Mouse (Mus musculus): ENCODE data around the gene Rarres1.
A peak's percentile ranks its signal among the peaks of the same experiment; 100 is the strongest.

The Rarres1 gene

GRCm38 (mm10) chr3:67492086-67492869 is 23.0 kb downstream of the Rarres1 start:
- no peak for DNase-seq

- no peak for DNase-seq
Observed at GRCm38 (mm10) chr3:67490156-67490555, 25.2 kb downstream of the Rarres1 start.

- no peak for DNase-seq
Observed at GRCm38 (mm10) chr3:67485233-67485632, 30.1 kb downstream of the Rarres1 start.

DNA sequence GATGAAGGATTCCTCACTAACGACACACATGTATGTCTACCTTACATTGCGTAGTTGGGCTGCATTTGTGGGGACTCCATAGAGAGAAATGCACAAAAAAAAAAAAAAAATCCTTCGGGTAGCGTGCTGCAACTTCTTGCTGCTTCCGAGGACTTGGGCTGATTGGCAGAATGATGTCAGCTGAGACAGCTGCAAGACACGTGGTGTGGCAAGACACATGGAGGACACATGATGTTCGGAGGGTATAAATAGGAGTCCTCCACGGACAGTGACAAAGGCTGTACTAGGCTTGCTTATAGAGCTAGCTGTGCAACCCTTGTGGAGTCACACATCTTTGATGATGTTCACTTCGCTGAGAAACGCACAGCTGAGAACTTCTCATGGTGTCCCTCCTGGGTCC is 32.9 kb downstream of the Rarres1 start:
- DNase-seq, result no peak

GRCm38 (mm10) chr3:67479806-67480205 is 35.5 kb downstream of the Rarres1 start:
- no peak for DNase-seq

DNA sequence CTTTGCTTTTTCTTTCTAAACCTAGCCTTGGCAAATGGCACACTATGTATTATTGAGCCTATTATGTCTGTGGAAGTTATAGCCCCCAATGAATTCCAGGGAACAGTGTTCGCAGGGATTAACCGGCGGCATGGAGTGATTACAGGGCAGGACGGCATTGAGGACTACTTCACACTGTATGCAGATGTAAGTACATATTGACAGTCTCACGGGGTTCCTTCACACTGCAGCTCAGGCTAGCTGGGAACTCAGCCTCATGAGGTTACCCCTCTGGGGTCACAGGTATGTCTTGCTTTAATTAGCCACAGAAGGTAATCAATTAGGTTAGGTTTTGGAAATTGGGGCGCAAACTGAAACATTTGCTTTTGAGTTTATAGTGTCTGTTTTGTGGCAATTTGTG is 41.9 kb downstream of the Rarres1 start:
- no peak for DNase-seq

- no peak for DNase-seq
Observed at GRCm38 (mm10) chr3:67471408-67472127, 43.8 kb downstream of the Rarres1 start.

GRCm38 (mm10) chr3:67467281-67467680 is 48.0 kb downstream of the Rarres1 start:
- DNase-seq, result no peak

DNA sequence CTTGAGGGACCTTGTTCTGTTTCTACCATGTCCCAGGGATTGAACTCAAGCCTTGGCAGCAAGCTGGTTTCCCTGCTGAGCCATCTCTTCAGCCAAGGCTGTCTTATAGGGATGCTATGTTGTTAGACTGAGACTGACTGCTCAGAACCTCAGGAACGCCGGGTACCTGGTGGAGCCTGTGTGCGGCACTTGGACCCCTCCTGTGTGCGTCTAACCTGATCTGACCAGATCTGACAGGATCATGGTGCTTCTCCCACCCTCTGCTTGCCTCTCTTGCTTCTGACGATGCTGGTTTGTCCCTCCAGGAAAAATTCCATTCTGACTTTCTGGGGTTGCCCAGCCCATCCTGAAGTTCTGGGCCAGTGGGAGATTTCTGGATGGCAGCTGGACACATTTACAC is 48.7 kb downstream of the Rarres1 start:
- DNase-seq, result no peak

DNA sequence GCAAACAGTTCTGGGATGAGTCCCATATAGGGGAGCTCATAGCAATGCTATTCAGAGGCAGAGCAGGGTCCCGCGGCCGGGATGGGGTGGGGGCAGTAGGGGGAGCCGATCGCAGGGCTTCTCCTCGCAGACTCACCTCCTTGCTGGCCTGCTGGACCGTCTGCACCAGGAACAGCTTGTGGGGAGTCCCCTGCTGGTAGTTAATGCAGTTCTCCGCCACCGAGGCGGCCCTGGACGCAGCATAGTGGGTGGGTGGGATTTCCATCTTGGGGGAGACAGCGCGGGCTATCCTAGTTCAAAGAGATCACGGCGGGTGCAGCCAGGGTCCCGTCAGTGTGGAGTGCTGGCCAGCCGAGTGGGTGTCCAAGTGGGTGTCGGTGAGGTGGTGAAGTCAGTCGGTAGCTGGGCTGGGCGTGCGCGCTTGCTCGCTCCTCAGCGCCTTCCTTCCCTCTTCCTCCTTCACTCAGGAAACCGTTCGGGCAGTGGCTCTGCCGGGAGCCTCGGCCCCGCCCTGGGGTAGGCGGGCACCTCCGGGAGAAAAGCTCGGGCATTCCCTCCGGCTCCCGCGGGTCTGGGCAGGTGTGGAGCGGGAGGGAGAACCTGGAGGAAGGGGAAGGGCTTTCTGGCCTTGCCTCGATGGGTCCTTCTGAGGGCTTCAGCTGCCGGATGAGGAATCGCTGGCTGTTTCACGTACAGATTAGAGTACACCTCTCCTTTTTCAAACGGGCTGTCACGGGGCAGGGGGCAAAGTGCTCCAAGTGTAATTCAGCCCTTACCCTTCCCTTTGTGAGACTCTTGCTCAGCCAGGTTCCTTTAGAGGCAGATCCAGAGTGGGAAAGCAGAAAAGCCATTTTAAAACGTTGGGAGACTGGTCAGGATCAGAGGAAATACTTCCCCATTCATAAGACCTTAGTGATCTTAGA is 51.6 kb downstream of the Rarres1 start, which contains the start of gene Lxn:
Gene Lxn (minus strand): TSS at position 477 of the 923 bp plus-strand sequence.
- DNase-seq, result peak; percentile 60

DNA sequence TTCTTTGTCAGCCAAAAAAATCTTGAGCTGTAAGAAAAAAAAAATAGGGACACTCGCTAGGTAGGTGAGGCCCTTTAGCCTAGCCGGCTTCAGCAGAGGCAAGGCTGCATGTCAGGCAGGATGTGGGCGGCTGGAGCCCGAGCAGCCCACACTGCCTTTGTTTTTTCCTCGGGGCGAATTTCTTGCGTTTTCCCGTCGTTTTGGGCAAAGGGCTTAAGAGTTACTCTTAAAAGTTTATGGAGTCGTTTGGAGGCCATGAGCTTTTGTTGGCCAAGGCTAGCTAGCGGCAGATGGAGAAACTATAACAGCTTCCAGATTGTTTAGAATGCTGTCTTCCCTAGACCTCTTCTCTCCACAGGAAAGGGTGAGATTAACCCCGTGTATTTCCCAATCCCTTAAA is 52.3 kb downstream of the Rarres1 start:
- DNase-seq, result no peak

DNA sequence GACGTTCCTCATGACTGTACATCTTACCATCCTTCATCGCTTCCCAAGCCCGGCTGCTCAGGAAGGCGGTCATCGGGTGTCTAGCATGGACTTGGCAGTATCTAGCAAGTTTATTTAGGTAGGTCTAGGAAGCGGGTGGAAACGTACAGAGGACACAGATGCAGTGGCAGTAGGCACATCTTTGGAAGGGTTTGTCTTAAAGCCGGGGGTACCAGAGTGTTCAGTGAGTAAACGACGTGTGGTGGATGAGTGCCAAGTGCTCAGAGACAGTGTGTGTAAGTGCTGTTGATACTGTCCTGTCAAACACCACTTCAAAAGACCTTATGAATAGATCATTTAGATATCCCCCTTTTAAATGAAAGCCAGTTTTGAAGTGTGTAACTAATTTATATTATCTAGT is 52.7 kb downstream of the Rarres1 start:
- no peak for DNase-seq

DNA sequence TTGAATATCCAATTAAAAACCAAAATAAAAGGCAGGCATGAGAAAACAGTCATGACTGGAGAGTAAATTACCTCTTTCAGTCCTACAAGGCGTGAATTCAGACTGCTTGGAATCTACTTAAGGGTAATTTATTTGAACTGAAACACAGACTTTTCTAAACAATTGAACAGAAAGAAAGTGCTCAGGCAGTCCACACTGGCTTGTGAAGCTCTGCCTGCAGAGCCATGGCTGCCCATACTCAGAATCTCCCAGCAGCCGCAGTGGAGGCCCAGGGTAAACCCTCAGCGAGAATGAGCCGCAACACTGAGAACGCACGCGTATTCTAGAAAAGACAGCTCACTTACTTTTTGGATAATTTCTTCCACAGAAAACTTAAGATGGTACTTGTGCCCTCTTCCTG is 53.3 kb downstream of the Rarres1 start:
- no peak for DNase-seq

DNA sequence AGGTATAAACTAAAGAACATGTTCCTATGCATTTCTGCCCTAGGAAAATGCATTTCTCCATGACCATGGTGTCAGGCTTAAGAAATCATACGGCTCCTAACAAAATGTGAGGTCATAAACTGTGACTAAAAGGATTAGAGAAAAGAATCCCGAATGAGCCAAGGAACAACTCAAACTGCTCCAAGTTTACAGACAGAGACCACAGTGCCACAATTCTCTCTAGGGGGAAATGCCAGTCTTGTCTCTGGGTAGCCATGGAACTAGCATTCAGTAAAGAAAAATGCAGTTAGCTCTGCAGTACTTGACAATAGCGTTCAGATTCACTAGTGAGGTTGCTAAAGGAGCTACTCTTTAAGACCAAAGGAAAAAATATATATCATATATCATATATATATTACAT is 55.4 kb downstream of the Rarres1 start:
- DNase-seq, result no peak

GRCm38 (mm10) chr3:67450601-67451210 is 64.6 kb downstream of the Rarres1 start:
- no peak for DNase-seq

DNA sequence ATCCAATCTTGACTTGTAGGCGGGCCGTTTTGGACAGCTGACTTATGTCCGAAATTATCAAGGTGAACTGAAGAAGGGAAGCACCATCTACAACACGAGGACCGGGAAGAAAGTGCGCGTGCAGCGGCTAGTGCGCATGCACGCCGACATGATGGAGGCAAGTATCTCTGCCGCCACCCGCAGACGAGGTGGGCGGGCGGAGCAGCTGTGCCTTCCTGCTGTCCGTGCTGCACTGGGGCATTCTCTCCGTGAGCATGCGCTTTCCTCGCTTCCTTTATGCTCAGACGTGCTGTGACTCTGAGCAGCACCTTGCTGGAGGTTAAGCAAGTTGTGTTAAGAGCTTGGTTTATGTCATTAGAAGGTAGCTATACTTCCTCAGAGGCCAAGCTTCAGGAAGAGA is 65.7 kb downstream of the Rarres1 start:
- no peak for DNase-seq

- DNase-seq, result no peak
Observed at GRCm38 (mm10) chr3:67447143-67447542, 68.2 kb downstream of the Rarres1 start.

DNA sequence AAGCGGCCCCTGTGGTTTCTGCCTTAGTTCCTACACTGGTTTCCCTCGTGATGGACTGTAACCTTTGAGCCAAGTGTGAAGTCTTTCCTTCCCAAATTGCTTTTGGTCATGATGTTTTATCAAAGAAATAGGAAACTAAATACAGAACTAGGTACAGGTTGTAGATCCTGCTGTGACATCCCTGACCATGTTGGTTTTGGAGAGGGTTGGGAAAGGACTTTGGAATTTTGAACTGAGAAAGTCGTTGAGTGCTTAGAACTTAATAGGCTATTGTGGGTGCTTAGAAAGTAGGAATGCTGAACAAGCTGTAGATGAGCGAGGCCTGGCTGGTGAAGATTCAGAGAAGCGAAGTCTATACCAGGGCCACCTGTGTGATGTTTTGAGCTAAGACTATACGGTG is 81.3 kb downstream of the Rarres1 start:
- no peak for DNase-seq

- peak; percentile 93 for DNase-seq
Observed at GRCm38 (mm10) chr3:67429999-67430380, 85.3 kb downstream of the Rarres1 start, which contains the start of gene Gfm1. Gene Gfm1 (plus strand): TSS chr3:67430096.

DNA sequence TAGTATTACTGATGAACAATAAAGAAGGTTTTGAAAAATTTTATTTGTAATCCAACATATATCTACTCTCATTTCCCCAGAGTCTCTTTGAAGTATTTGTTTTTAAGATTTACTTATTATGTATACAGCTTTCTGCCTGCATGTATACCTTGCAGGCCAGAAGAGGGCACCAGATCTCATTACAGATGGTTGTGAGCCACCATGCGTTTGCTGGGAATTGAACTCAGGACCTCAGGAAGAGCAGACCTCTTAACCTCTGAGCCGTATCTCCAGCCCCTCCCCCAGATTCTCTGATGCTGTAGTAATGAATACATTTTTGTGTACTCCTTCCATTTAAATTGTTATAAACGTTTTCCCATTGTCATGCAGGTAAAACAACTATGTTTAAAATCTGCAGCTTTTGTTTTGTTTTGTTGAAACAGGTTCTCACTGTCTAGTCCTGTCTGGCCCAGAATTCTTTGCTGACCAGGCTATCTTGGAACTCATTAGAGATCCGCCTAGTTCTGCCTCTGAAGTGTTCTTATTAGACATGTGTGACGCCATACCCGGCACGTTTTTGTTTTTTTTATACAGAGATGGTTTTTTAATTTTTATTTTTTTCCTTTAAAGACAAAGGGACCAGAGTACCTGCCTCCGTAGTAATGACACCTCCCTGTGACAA is 85.9 kb downstream of the Rarres1 start:
- no peak for DNase-seq
